1 mouse cellular context compared by ENCODE assay signal in the genomic region with DNA sequence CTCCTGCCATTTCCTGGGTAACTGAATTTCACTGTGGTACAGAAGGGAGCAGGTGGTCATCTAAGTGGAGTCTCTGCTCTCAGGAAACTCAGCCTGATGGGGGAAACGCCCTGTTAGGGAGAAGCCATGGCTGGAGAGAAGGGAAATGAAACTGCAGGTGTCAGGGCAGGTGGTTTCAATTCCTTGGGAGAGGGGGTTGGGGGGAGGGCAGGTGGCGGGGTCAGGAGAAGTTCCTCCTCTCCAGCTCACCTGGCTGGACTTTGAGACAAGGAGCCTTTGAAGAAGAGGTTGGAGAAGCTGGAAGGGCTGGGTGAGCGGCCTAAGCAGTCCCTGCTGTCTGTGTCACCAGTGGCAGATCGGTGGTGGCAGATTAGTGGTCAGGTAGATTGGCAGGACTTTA.
TF ChIP-seq lines count a peak whose summit lies in the region.

No protein-coding gene starts in this region.

TF ChIP-seq in CH12.LX, 34 proteins besides CTCF, POLR2A, EP300 and RAD21 (continued from another document):
- TF ChIP-seq BHLHE40 (IDR thresholded peaks at IDR 0.05; ENCODE audit: low read depth, low read length) (0 out of 2 replicates have a peak, but pooled peaks have one; percentile 7), SMC3 (IDR thresholded peaks at IDR 0.05; ENCODE audit: low read depth, low read length) (no peak)
